Mouse (Mus musculus) ES-Bruce4 (cell line): ENCODE data around the gene Vmac.

ENCODE experiments used
- CTCF ChIP-seq: IDR thresholded peaks from one replicate; pipeline ENCODE4 v1.8.1; 2011; ENCODE audit warnings: low read depth, low read length
- POLR2A ChIP-seq: IDR thresholded peaks from one replicate; pipeline ENCODE4 v1.8.1; 2011; ENCODE audit warnings: low read length; ENCODE audit not compliant: insufficient read depth

GRCm38 (mm10) chr17:56703038-56703437, 14.8 kb downstream of the Vmac start:
- TF ChIP-seq POLR2A (no peak), CTCF (no peak)
